Mouse (Mus musculus): ENCODE measurements around the gene Plcxd2. TPM values are rescaled to one million over a fixed set of nuclear protein-coding genes. Genes with fewer than 3 reads are reported as not detected.
A peak's percentile ranks its signal among the peaks of the same experiment; 100 is the strongest.

The Plcxd2 gene
- polyA plus RNA-seq, 1 experiment from 2014 or later: 1.6 TPM

- 91% methylated on average over 2 of the region's 2 CpGs for WGBS
- 0 out of 2 replicates have a peak, but pooled peaks cover 2% of the 10 kb centered on the region for H3K4me1 ChIP-seq
- H3K27ac ChIP-seq: no peak overlapping the region
- no peak for DNase-seq (ENCODE audit: low spot score)
- no peaks in the 10 kb centered on the region for H3K27me3 ChIP-seq (ENCODE audit: insufficient read depth, poor library complexity, severe bottlenecking)
- H3K9me3 ChIP-seq: no peaks in the 10 kb centered on the region
- no peak overlapping the region for H3K4me3 ChIP-seq
- H3K36me3 ChIP-seq: no peaks in the 10 kb centered on the region
Measured at GRCm38 (mm10) chr16:45946335-45946734, 63.7 kb downstream of the Plcxd2 start.

- H3K4me3 ChIP-seq: no peak overlapping the region
- no peaks in the 10 kb centered on the region for H3K36me3 ChIP-seq
- no peak overlapping the region for H3K27ac ChIP-seq
- WGBS: 90% methylated on average over 5 of the region's 5 CpGs
- H3K4me1 ChIP-seq: 0 out of 2 replicates have a peak, but pooled peaks cover 2% of the 10 kb centered on the region
- no peaks in the 10 kb centered on the region for H3K27me3 ChIP-seq (ENCODE audit: insufficient read depth, poor library complexity, severe bottlenecking)
- H3K9me3 ChIP-seq: no peaks in the 10 kb centered on the region
- no peak for DNase-seq (ENCODE audit: low spot score)
Measured at GRCm38 (mm10) chr16:45945649-45946048, 64.4 kb downstream of the Plcxd2 start.

GRCm38 (mm10) chr16:45945174-45945631, 64.8 kb downstream of the Plcxd2 start:
- Histone ChIP-seq H3K36me3 (no peaks in the 10 kb centered on the region), H3K27ac (no peak overlapping the region), H3K4me1 (0 out of 2 replicates have a peak, but pooled peaks cover 2% of the 10 kb centered on the region), H3K27me3 (ENCODE audit: insufficient read depth, poor library complexity, severe bottlenecking) (no peaks in the 10 kb centered on the region), H3K4me3 (no peak overlapping the region), H3K9me3 (no peaks in the 10 kb centered on the region)
- 66% methylated on average over 11 of the region's 11 CpGs for WGBS
- no peak for DNase-seq (ENCODE audit: low spot score)

- H3K27ac ChIP-seq: no peak overlapping the region
- 0 out of 2 replicates have a peak, but pooled peaks cover 2% of the 10 kb centered on the region for H3K4me1 ChIP-seq
- H3K27me3 ChIP-seq (ENCODE audit: insufficient read depth, poor library complexity, severe bottlenecking): no peaks in the 10 kb centered on the region
- DNase-seq (ENCODE audit: low spot score): no peak
- H3K4me3 ChIP-seq: no peak overlapping the region
- H3K36me3 ChIP-seq: no peaks in the 10 kb centered on the region
- H3K9me3 ChIP-seq: no peaks in the 10 kb centered on the region
- WGBS: 76% methylated on average over 8 of the region's 8 CpGs
Measured at GRCm38 (mm10) chr16:45942169-45942891, 67.7 kb downstream of the Plcxd2 start.

- H3K9me3 ChIP-seq: no peaks in the 10 kb centered on the region
- no peak for DNase-seq (ENCODE audit: low spot score)
- WGBS: 89% methylated on average over 2 of the region's 2 CpGs
- no peak overlapping the region for H3K27ac ChIP-seq
- H3K36me3 ChIP-seq: no peaks in the 10 kb centered on the region
- no peak overlapping the region for H3K4me3 ChIP-seq
- H3K27me3 ChIP-seq (ENCODE audit: insufficient read depth, poor library complexity, severe bottlenecking): no peaks in the 10 kb centered on the region
- H3K4me1 ChIP-seq: 0 out of 2 replicates have a peak, but pooled peaks cover 2% of the 10 kb centered on the region
Measured at GRCm38 (mm10) chr16:45940701-45941100, 69.3 kb downstream of the Plcxd2 start.

- no peak for DNase-seq (ENCODE audit: low spot score)
- H3K36me3 ChIP-seq: no peaks in the 10 kb centered on the region
- H3K4me3 ChIP-seq: no peak overlapping the region
- H3K27ac ChIP-seq: no peak overlapping the region
- 91% methylated on average over 3 of the region's 3 CpGs for WGBS
- no peaks in the 10 kb centered on the region for H3K9me3 ChIP-seq
- no peaks in the 10 kb centered on the region for H3K27me3 ChIP-seq (ENCODE audit: insufficient read depth, poor library complexity, severe bottlenecking)
- no peaks in the 10 kb centered on the region for H3K4me1 ChIP-seq
Measured at GRCm38 (mm10) chr16:45939436-45939835, 70.6 kb downstream of the Plcxd2 start.

GRCm38 (mm10) chr16:45937381-45937780, 72.6 kb downstream of the Plcxd2 start:
- H3K27ac ChIP-seq: no peak overlapping the region
- WGBS: 75% methylated on average over 2 of the region's 2 CpGs
- H3K4me1 ChIP-seq: no peaks in the 10 kb centered on the region
- no peaks in the 10 kb centered on the region for H3K36me3 ChIP-seq
- H3K27me3 ChIP-seq (ENCODE audit: insufficient read depth, poor library complexity, severe bottlenecking): no peaks in the 10 kb centered on the region
- no peak for DNase-seq (ENCODE audit: low spot score)
- H3K4me3 ChIP-seq: no peak overlapping the region
- no peaks in the 10 kb centered on the region for H3K9me3 ChIP-seq

GRCm38 (mm10) chr16:45936521-45936920, 73.5 kb downstream of the Plcxd2 start:
- H3K27me3 ChIP-seq (ENCODE audit: insufficient read depth, poor library complexity, severe bottlenecking): no peaks in the 10 kb centered on the region
- no peak for DNase-seq (ENCODE audit: low spot score)

GRCm38 (mm10) chr16:45935956-45936483, 74.0 kb downstream of the Plcxd2 start:
- H3K27ac ChIP-seq: no peak overlapping the region
- no peaks in the 10 kb centered on the region for H3K27me3 ChIP-seq (ENCODE audit: insufficient read depth, poor library complexity, severe bottlenecking)
- no peaks in the 10 kb centered on the region for H3K4me1 ChIP-seq
- DNase-seq (ENCODE audit: low spot score): no peak
- H3K9me3 ChIP-seq: no peaks in the 10 kb centered on the region
- 75% methylated on average over 3 of the region's 3 CpGs for WGBS
- H3K36me3 ChIP-seq: no peaks in the 10 kb centered on the region
- H3K4me3 ChIP-seq: no peak overlapping the region

More at GRCm38 (mm10) chr16:45936521-45936920, 73.5 kb downstream of the Plcxd2 start:
- no peaks in the 10 kb centered on the region for H3K36me3 ChIP-seq
- no peak overlapping the region for H3K4me3 ChIP-seq
- H3K9me3 ChIP-seq: no peaks in the 10 kb centered on the region
- 80% methylated on average over 2 of the region's 2 CpGs for WGBS
- no peak overlapping the region for H3K27ac ChIP-seq
- no peaks in the 10 kb centered on the region for H3K4me1 ChIP-seq

- H3K27me3 ChIP-seq (ENCODE audit: insufficient read depth, poor library complexity, severe bottlenecking): no peaks in the 10 kb centered on the region
- no peak overlapping the region for H3K4me3 ChIP-seq
- H3K9me3 ChIP-seq: no peaks in the 10 kb centered on the region
- no peaks in the 10 kb centered on the region for H3K4me1 ChIP-seq
- H3K36me3 ChIP-seq: no peaks in the 10 kb centered on the region
- 51% methylated on average over 2 of the region's 2 CpGs for WGBS
- DNase-seq (ENCODE audit: low spot score): no peak
- 0 out of 2 replicates have a peak overlapping the region, but pooled peaks have one; percentile 32 for H3K27ac ChIP-seq
Measured at GRCm38 (mm10) chr16:45934721-45935407, 75.2 kb downstream of the Plcxd2 start.

GRCm38 (mm10) chr16:45930308-45930707, 79.7 kb downstream of the Plcxd2 start:
- WGBS: 84% methylated on average over 3 of the region's 3 CpGs
- Histone ChIP-seq H3K27ac (no peak overlapping the region), H3K4me1 (peaks cover 10% of the 10 kb centered on the region), H3K4me3 (no peak overlapping the region), H3K27me3 (ENCODE audit: insufficient read depth, poor library complexity, severe bottlenecking) (no peaks in the 10 kb centered on the region), H3K36me3 (no peaks in the 10 kb centered on the region), H3K9me3 (no peaks in the 10 kb centered on the region)
- no peak for DNase-seq (ENCODE audit: low spot score)

- H3K27ac ChIP-seq: no peak overlapping the region
- H3K4me1 ChIP-seq: peaks cover 16% of the 10 kb centered on the region
- H3K4me3 ChIP-seq: no peak overlapping the region
- DNase-seq (ENCODE audit: low spot score): no peak
- no peaks in the 10 kb centered on the region for H3K9me3 ChIP-seq
- no peaks in the 10 kb centered on the region for H3K36me3 ChIP-seq
- no peaks in the 10 kb centered on the region for H3K27me3 ChIP-seq (ENCODE audit: insufficient read depth, poor library complexity, severe bottlenecking)
- 47% methylated on average over 4 of the region's 4 CpGs for WGBS
Measured at GRCm38 (mm10) chr16:45928090-45928489, 81.9 kb downstream of the Plcxd2 start.

GRCm38 (mm10) chr16:45927601-45928000, 82.4 kb downstream of the Plcxd2 start:
- no peak overlapping the region for H3K27ac ChIP-seq
- no peak overlapping the region for H3K4me3 ChIP-seq
- no peaks in the 10 kb centered on the region for H3K9me3 ChIP-seq
- H3K27me3 ChIP-seq (ENCODE audit: insufficient read depth, poor library complexity, severe bottlenecking): no peaks in the 10 kb centered on the region
- WGBS: 18% methylated on average over 3 of the region's 3 CpGs
- DNase-seq (ENCODE audit: low spot score): no peak
- peaks cover 16% of the 10 kb centered on the region for H3K4me1 ChIP-seq
- no peaks in the 10 kb centered on the region for H3K36me3 ChIP-seq

Data from heart, embryonic 10.5 days (tissue).